Mouse (Mus musculus): ENCODE measurements at regions not wholly inside any gene's neighbourhood (a gene's known extent, or its start where the extent isn't known, plus 50 kb on each side); places are given as distances from the start of the nearest gene placed in this dataset.
"Not testable (repeated sequence)": the region's sequence is repeated elsewhere in the genome, so short reads cannot be mapped to it uniquely, and the experiment has no call there.

DNA sequence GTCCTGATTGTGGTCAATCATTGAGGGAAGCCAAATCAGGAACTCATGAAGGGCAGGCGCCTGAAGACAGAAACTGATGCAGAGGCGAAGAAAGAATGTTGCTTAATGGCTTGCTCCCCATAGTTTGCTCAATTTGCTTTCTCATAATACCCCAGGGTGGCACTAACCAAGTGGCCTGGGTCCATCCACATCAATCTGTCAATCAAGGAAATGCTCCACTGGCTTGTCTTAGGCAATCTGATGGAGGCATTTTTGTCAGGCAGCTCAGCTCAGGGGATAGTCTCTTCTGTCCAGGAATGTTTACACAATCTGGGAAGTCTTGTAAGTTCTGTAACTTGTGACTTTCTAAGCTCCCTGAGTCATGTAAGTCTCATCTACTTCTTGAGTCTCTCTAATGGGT is 50.0 kb upstream of the Klhl24 start:
- Histone ChIP-seq H3K4me2 (ENCODE audit: low read depth, low read length) (no peak overlapping the region), H3K36me3 (replicated peaks; ENCODE audit: control insufficient read depth, insufficient read depth, low read length) (no peaks in the 10 kb centered on the region), H3K27ac (ENCODE audit: low read depth) (no peak overlapping the region), H3K4me1 (ENCODE audit: control insufficient read depth, insufficient read depth) (peaks cover 2% of the 10 kb centered on the region; the same call in 1 of the 2 replicates), H3K4me3 (ENCODE audit: low read depth, low read length) (no peak overlapping the region), H3K9me3 (replicated peaks; ENCODE audit: control insufficient read depth, low read length) (no peaks in the 10 kb centered on the region), H3K9ac (replicated peaks; ENCODE audit: low read depth, low read length) (no peak overlapping the region), H3K27me3 (ENCODE audit: control insufficient read depth, insufficient read depth, low read length) (no peaks in the 10 kb centered on the region)
- TF ChIP-seq CTCF (IDR thresholded peaks at IDR 0.05; ENCODE audit: low read depth) (no peak), EP300 (IDR thresholded peaks at IDR 0.05; ENCODE audit: low read depth) (no peak)
- DNase-seq (ENCODE audit: low spot score) (no peak), ATAC-seq (ENCODE audit: insufficient read depth, low read depth) (no peak)
- 89% methylated on average over 2 of the region's 2 CpGs for WGBS

DNA sequence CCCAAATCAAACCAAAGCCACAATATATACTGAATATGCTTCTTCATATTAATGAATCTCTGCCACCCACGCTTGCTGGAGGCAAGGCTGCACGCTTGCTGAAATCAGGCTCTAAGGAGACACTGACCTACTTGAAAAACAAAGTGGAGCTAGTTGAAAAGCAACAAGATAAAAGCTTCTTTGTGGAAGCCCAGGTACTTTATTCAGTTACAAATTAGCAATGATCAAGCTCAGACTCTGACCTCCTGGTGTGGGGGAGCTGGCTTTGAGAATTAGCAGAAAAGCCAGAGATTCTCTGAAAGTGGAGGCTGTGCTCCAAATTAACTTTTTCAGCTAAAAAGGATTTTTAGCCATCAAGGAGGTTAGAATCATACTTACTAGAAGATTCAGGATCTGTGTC is 52.3 kb upstream of the Klhl6 start:
- not testable (repeated sequence) for H3K9ac ChIP-seq (replicated peaks; ENCODE audit: low read depth, low read length); H3K36me3 ChIP-seq (replicated peaks; ENCODE audit: control insufficient read depth, insufficient read depth, low read length); H3K4me3 ChIP-seq (ENCODE audit: low read depth, low read length); ATAC-seq (ENCODE audit: insufficient read depth, low read depth); DNase-seq (ENCODE audit: low spot score); H3K27me3 ChIP-seq (ENCODE audit: control insufficient read depth, insufficient read depth, low read length); H3K9me3 ChIP-seq (replicated peaks; ENCODE audit: control insufficient read depth, low read length); H3K27ac ChIP-seq (ENCODE audit: low read depth); H3K4me2 ChIP-seq (ENCODE audit: low read depth, low read length); H3K4me1 ChIP-seq (ENCODE audit: control insufficient read depth, insufficient read depth)
- 81% methylated on average over 2 of the region's 2 CpGs for WGBS

DNA sequence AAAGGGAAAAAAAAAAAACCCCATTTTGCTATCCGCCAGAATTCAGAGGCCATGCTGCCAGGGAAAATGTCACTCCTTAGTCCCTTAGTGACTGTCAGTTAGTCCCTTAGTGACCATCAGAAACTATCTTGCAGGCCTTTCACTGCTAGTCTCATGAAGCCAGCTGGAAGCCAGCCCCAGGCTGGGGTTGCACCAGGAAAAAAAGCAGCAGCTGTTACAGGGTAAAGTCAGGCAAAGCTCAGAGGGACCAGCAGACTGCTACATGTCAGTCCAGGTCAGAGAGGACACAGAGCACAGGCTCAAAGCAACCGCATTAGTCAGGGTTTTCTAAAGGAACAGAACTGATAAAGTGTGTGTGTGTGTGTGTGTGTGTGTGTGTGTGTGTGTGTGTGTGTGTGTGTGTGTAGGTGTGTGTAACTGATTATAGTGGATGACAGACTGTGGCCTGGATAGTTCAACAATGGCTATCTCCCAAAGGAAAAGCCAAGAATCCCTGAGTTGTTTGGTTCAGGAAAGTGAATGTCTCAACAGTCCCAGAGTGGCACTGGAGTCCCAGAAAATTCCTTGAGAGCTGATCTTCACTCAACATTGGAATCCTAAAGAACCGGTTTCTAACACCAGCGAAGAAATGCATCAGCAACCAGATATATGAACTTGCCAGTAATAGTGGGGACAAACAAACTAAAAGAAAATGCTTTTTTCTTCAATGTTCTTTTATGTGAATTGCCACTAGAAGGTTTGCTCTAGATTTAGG is 49.7 kb upstream of the Klhl6 start:
- no peak overlapping the region for H3K4me2 ChIP-seq (ENCODE audit: low read depth, low read length)
- peak; percentile 54 for DNase-seq (ENCODE audit: low spot score)
- no peaks in the 10 kb centered on the region for H3K4me1 ChIP-seq (ENCODE audit: control insufficient read depth, insufficient read depth)
- 53% methylated on average over 4 of the region's 4 CpGs for WGBS
- no peak overlapping the region for H3K27ac ChIP-seq (ENCODE audit: low read depth)
- TF ChIP-seq EP300 (IDR thresholded peaks at IDR 0.05; ENCODE audit: low read depth) (no peak), CTCF (IDR thresholded peaks at IDR 0.05; ENCODE audit: low read depth) (no peak)
- H3K36me3 ChIP-seq (replicated peaks; ENCODE audit: control insufficient read depth, insufficient read depth, low read length) = no peaks in the 10 kb centered on the region
- no peak overlapping the region for H3K4me3 ChIP-seq (ENCODE audit: low read depth, low read length)
- no peaks in the 10 kb centered on the region for H3K27me3 ChIP-seq (ENCODE audit: control insufficient read depth, insufficient read depth, low read length)
- H3K9me3 ChIP-seq (replicated peaks; ENCODE audit: control insufficient read depth, low read length) = no peaks in the 10 kb centered on the region
- peak; percentile 71 for ATAC-seq (ENCODE audit: insufficient read depth, low read depth)
- H3K9ac ChIP-seq (replicated peaks; ENCODE audit: low read depth, low read length) = no peak overlapping the region
